Comparison of ENCODE assay signal across 28 mouse cellular contexts in genomic region chr17:91368156-91368555, GRCm38 (mm10).
"Had no signal": no experiment of that assay in that cellular context is flagged by ENCODE, and none has a peak within 500 bp of the region (broad histone marks: within the 10 kb centered on the region; RNA-seq: fewer than 3 reads in every experiment).

No protein-coding gene starts in this region.

- H3K27me3 ChIP-seq: heart, embryonic 13.5 days; heart, embryonic 15.5 days; hindbrain, embryonic 13.5 days; hindbrain, embryonic 15.5 days; kidney, embryonic 15.5 days; limb, embryonic 12.5 days; liver, embryonic 13.5 days; liver, embryonic 15.5 days had no signal

- H3K36me3 ChIP-seq: heart, embryonic 13.5 days; heart, embryonic 15.5 days; hindbrain, embryonic 13.5 days; hindbrain, embryonic 15.5 days; kidney, embryonic 15.5 days; limb, embryonic 10.5 days; limb, embryonic 12.5 days; liver, embryonic 13.5 days; liver, embryonic 15.5 days had no signal

- ATAC-seq: hindbrain, postnatal 0 days; intestine, embryonic 16.5 days had no signal

- H3K9me3 ChIP-seq: heart, embryonic 13.5 days; heart, embryonic 15.5 days; hindbrain, embryonic 13.5 days; hindbrain, embryonic 15.5 days; kidney, embryonic 15.5 days; limb, embryonic 10.5 days; limb, embryonic 12.5 days; liver, embryonic 15.5 days had no signal

- DNase-seq: gastrocnemius, adult 2 months; gastrocnemius, postnatal 14 days; gastrocnemius, postnatal 36 days; heart, adult 11 months; heart, adult 2 months; heart, postnatal 14 days; heart, postnatal 36 days; kidney, adult 11 months; kidney, adult 2 months; kidney, adult 9 months; kidney, postnatal 14 days; kidney, postnatal 36 days; liver; liver, embryonic 13.5 days had no signal

- H3K9ac ChIP-seq: heart, embryonic 13.5 days; heart, embryonic 15.5 days; hindbrain, embryonic 13.5 days; hindbrain, embryonic 15.5 days; kidney, embryonic 15.5 days; limb, embryonic 12.5 days; liver, embryonic 13.5 days; liver, embryonic 15.5 days had no signal

- H3K4me3 ChIP-seq: gastrocnemius, adult 2 months; heart, adult 2 months; heart, embryonic 13.5 days; heart, embryonic 15.5 days; hindbrain, embryonic 13.5 days; hindbrain, embryonic 15.5 days; kidney, embryonic 15.5 days; left cerebral cortex, adult 2 months; limb, embryonic 10.5 days; limb, embryonic 12.5 days; liver, embryonic 13.5 days; liver, embryonic 15.5 days had no signal

- H3K4me1 ChIP-seq: heart, embryonic 13.5 days; heart, embryonic 15.5 days; hindbrain, embryonic 13.5 days; hindbrain, embryonic 15.5 days; kidney, embryonic 15.5 days; limb, embryonic 10.5 days; limb, embryonic 12.5 days; liver, embryonic 13.5 days; liver, embryonic 15.5 days had no signal

- H3K27ac ChIP-seq: gastrocnemius, adult 2 months; heart, adult 2 months; heart, embryonic 13.5 days; heart, embryonic 15.5 days; hindbrain, embryonic 13.5 days; hindbrain, embryonic 15.5 days; hindbrain, postnatal 0 days; kidney, embryonic 15.5 days; kidney, postnatal 0 days; left cerebral cortex, adult 2 months; limb, embryonic 10.5 days; limb, embryonic 12.5 days; liver, embryonic 13.5 days; liver, embryonic 15.5 days had no signal

- H3K4me2 ChIP-seq: heart, embryonic 11.5 days; heart, embryonic 13.5 days; heart, embryonic 15.5 days; hindbrain, embryonic 13.5 days; hindbrain, embryonic 15.5 days; kidney, embryonic 15.5 days; limb, embryonic 12.5 days; liver, embryonic 11.5 days; liver, embryonic 13.5 days; liver, embryonic 15.5 days had no signal
